Mouse (Mus musculus) ES-E14 (cell line): ENCODE measurements around the gene Aldh6a1.

Experiments used
- CHD2 ChIP-seq: IDR thresholded peaks from 2 replicates; pipeline ENCODE4 v1.6.1; 2014; ENCODE audit warnings: mild to moderate bottlenecking, low read depth, low read length, inconsistent platforms
- MAFK ChIP-seq: IDR thresholded peaks from 2 replicates; pipeline ENCODE4 v1.6.1; 2014; ENCODE audit warnings: mild to moderate bottlenecking, low read depth, low read length, inconsistent platforms; ENCODE audit not compliant: insufficient read depth
- ZC3H11A ChIP-seq: IDR thresholded peaks from 2 replicates; pipeline ENCODE4 v1.6.1; 2012; ENCODE audit warnings: low read depth, mild to moderate bottlenecking, inconsistent platforms, low read length, borderline replicate concordance
- ZNF384 ChIP-seq: IDR thresholded peaks from 2 replicates; pipeline ENCODE4 v1.6.1; 2012; ENCODE audit warnings: low read depth, low read length, inconsistent platforms

- TF ChIP-seq MAFK (no peak), CHD2 (no peak), ZNF384 (0 out of 2 replicates have a peak, but pooled peaks have one; percentile 31), ZC3H11A (no peak)
Observed at GRCm38 (mm10) chr12:84388774-84389400, 61.9 kb downstream of the Aldh6a1 start.
